Mouse (Mus musculus): ENCODE data around the gene Vstm5.
A peak's percentile ranks its signal among the peaks of the same experiment; 100 is the strongest.
"Not testable (repeated sequence)": the region's sequence is repeated elsewhere in the genome, so short reads cannot be mapped to it uniquely, and the experiment has no call there.

Vstm5 gene

GRCm38 (mm10) chr9:15261980-15262379 is 23.1 kb downstream of the Vstm5 start:
- no peak for DNase-seq (ENCODE audit: low read depth, low spot score)

- DNase-seq (ENCODE audit: low read depth, low spot score) = no peak
Observed at GRCm38 (mm10) chr9:15263487-15263886, 24.6 kb downstream of the Vstm5 start.

- DNase-seq (ENCODE audit: low read depth, low spot score) = no peak
Observed at GRCm38 (mm10) chr9:15273981-15274380, 35.1 kb downstream of the Vstm5 start.

GRCm38 (mm10) chr9:15276855-15277254 is 38.0 kb downstream of the Vstm5 start:
- DNase-seq (ENCODE audit: low read depth, low spot score) = no peak

GRCm38 (mm10) chr9:15278343-15278742 is 39.5 kb downstream of the Vstm5 start:
- no peak for DNase-seq (ENCODE audit: low read depth, low spot score)

GRCm38 (mm10) chr9:15279139-15279648 is 40.3 kb downstream of the Vstm5 start:
- no peak for DNase-seq (ENCODE audit: low read depth, low spot score)

- peak; percentile 89 for DNase-seq (ENCODE audit: low read depth, low spot score)
Observed at GRCm38 (mm10) chr9:15279649-15280490, 41.0 kb downstream of the Vstm5 start, which contains the start of gene Med17. TSS of gene Med17 (minus strand) at chr9:15279931.

- no peak for DNase-seq (ENCODE audit: low read depth, low spot score)
Observed at GRCm38 (mm10) chr9:15280491-15280879, 41.6 kb downstream of the Vstm5 start.

- DNase-seq (ENCODE audit: low read depth, low spot score) = no peak
Observed at GRCm38 (mm10) chr9:15285443-15285842, 46.6 kb downstream of the Vstm5 start.

GRCm38 (mm10) chr9:15287846-15288245 is 49.0 kb downstream of the Vstm5 start:
- DNase-seq (ENCODE audit: low read depth, low spot score) = no peak

GRCm38 (mm10) chr9:15288402-15288801 is 49.6 kb downstream of the Vstm5 start:
- DNase-seq (ENCODE audit: low read depth, low spot score) = no peak

GRCm38 (mm10) chr9:15289251-15289650 is 50.4 kb downstream of the Vstm5 start:
- DNase-seq (ENCODE audit: low read depth, low spot score) = no peak

GRCm38 (mm10) chr9:15297112-15297511 is 58.3 kb downstream of the Vstm5 start:
- no peak for DNase-seq (ENCODE audit: low read depth, low spot score)

- no peak for DNase-seq (ENCODE audit: low read depth, low spot score)
Observed at GRCm38 (mm10) chr9:15298451-15298850, 59.6 kb downstream of the Vstm5 start.

GRCm38 (mm10) chr9:15300056-15300455 is 61.2 kb downstream of the Vstm5 start:
- no peak for DNase-seq (ENCODE audit: low read depth, low spot score)

GRCm38 (mm10) chr9:15301399-15301798 is 62.6 kb downstream of the Vstm5 start:
- no peak for DNase-seq (ENCODE audit: low read depth, low spot score)

- not testable (repeated sequence) for DNase-seq (ENCODE audit: low read depth, low spot score)
Observed at GRCm38 (mm10) chr9:15302006-15302405, 63.2 kb downstream of the Vstm5 start.

GRCm38 (mm10) chr9:15302881-15303280 is 64.0 kb downstream of the Vstm5 start:
- DNase-seq (ENCODE audit: low read depth, low spot score) = no peak

- peak; percentile 77 for DNase-seq (ENCODE audit: low read depth, low spot score)
Observed at GRCm38 (mm10) chr9:15305503-15306397, 66.9 kb downstream of the Vstm5 start, which contains the start of gene Taf1d. TSS of gene Taf1d (plus strand) at chr9:15306214.

GRCm38 (mm10) chr9:15306398-15307119 is 67.7 kb downstream of the Vstm5 start, which contains the start of gene 4931406C07Rik:
TSS of gene 4931406C07Rik (minus strand) at chr9:15306448.
- DNase-seq (ENCODE audit: low read depth, low spot score) = no peak

GRCm38 (mm10) chr9:15307257-15307656 is 68.4 kb downstream of the Vstm5 start:
- no peak for DNase-seq (ENCODE audit: low read depth, low spot score)
